Mouse (Mus musculus) gonadal fat pad, adult 2 months (tissue): ENCODE data around the gene Zfp746. TPM values are rescaled to one million over a fixed set of nuclear protein-coding genes. Genes with fewer than 3 reads are reported as not detected.

Source experiments
- DNase-seq: peaks from one replicate; pipeline ENCODE4 v3.0.0-alpha.2; 2012; ENCODE audit warnings: low read depth
- polyA plus RNA-seq: library from polyadenylated mRNA; depleted of rRNA; stranded (reverse); fragments of >200 nt; gene quantifications from 2 replicates; pipeline ENCODE4 v1.2.3, GENCODE M21; 2012; rRNA removed

Zfp746 gene
- polyA plus RNA-seq, 1 experiment = 15.4 TPM

DNA sequence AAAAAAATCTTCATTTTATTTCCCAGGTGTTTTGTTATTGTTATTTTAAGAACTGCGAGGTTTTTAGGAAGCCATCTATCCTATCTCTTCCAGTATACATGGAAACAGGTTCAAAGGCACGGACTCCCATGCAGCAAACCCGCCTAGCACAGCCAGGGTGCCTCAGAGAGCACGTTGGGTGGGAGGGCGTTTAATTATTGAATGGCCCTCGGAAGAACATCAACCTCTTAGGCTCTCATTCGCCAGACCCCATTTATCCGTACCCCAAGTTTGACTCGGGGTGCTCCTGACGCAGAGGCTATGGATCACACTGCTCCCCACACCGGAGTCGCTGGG, 39.3 kb downstream of the Zfp746 start:
- no peak for DNase-seq

DNA sequence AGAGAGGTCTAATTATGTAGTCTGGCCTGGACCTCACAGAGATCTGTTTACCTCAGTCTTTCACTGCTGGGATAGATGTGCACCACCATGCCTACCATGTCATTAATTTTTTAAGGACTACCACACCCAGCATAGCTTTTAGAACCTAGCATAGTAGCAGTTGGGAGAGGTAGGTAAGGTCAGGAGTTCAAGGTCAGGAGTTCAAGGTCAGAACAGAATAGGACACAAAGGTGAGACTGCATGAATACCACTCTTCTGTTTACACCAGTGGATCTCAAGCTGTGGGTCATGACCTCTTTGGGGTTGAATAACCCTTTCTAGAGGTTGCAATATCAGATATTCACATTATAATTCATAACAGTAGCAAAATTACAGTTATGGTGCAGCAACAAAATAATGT, 53.7 kb downstream of the Zfp746 start:
- no peak for DNase-seq

DNA sequence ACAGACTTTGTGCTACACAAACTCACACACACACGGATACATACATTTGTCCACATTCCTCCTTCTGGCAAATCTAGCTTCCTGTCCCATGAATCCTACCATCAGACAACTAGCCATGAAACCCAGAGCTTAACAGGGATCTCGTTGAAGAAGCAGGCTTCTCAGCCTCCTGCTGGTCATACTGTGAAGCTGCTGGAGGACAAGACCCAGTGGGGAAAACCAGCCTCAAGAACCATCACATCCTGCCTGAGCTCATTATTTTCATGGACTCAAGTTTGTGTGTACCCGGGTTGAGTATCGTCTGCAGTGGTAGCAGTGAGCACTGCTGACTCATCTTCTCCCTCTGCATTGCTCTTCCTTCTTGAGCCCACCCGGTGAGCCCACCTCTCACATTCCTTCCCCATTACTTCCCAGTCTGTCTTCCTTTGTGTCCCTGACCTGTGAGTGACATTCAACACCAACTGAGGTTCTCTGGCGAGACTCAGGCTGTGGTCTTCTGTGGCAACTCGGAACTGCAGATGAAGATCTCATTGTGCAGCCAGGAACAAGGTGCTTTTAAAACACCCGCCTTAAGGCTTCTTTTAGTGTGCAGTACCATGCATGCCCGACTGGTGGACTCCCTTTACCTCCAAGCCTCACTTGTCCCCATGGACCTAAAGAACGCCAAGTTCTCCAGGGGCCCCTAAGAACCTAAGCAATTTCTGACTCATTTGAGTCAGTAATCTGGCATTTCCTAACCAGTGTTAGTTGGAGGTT, 60.3 kb downstream of the Zfp746 start:
- no peak for DNase-seq

DNA sequence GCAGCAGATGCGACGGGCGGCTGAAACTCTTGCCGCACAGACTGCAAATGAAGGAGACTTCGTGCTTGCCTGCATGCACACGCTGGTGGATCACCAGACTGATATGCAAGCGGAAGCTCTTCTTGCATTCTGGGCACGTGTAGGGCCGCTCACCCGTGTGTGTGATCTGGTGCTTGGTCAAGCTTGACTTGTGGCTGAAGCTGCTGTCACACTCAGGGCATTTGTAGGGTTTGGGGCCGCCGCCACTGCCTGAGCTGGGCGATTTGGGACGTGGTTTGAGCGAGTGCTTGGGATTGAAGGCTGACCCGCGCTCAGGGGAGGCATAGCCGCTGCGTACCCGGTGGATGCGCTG, 61.4 kb downstream of the Zfp746 start:
- no peak for DNase-seq

DNA sequence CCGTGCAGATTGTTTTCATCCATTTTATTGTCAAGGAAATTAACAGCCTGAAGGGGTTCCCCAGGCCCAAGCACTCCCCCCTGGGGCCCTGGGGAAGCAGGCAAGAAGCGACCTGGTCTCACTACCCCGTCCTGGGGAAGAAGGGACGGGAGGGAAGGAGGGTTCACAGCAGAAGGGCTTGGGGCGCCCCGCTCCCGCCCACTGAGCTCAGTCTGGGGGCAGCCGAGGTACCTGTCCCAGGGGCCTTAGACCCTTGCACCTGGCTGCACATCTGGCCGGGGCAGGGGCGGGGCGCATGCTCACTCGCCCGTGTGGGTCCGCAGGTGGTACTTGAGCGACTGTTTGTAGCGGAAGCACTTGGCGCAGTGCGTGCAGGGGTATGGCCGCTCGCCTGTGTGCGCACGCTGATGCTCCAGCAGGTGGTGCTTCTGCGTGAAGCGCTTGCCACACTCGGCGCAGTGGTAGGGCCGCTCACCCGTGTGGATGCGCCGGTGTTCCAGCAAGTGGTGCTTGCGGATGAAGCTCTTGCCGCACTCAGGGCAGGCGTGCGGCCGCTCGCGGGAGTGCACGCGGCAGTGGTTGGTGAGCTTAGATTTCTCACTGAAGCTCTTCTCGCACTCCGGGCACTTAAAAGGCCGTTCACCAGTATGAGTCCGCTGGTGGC, 61.9 kb downstream of the Zfp746 start:
- DNase-seq = no peak

DNA sequence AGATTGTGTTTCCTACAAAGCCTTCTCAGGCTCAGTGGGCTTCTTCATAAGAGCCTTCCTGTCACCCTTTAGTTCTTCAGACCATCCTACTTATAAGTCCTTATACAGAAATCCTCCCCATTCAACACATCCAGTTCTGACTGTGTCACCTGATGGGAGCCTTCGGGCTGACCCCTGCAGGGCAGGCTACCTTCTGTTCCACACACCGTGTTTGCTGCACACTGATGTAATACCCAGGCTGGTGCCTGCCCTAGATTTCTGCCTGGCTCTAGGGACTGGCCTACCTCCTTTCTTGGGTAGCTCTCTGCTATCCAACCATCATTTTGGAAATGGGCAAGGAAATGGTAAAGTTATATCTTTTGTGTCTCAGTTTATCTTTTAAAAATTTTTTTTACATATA, 63.7 kb downstream of the Zfp746 start:
- DNase-seq = no peak

DNA sequence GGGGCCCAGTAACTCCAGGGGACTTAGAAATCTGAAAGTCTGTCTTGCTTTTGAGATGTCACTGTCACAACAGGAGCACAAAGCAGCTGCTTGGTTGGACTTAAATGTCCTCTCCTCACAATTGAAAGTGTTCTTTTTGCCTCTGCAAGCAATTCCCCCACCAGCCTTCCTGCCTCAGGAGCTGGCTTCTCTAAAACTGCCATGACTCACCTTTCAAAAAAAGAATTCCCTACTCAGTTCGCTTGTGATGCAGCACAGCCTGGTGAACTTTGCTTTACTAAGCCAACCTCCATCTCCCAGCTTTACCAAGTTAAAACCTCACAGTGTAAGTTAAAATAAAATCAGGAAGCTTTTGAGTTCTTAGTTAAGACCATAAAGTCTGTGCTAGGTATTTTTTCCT, 64.7 kb downstream of the Zfp746 start:
- DNase-seq = no peak

DNA sequence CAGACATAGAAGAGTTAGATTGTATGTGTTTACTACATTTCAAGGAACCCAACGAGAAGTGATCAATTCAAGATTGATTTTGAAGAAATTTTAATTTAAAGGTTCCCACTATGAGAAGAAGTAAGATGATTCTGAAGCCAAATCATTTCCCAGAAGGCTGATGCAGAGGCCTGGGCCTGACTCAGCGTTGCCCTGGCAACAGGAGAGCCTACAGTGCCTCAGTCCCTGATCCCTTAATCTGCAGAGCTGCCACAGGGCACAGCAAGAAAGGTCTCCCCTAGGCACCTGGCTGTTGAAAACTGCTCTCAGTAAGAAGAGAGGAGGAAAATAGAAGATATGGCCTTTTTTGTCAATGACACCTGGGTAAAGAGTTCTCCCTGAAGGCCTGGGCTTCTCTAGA, 66.4 kb downstream of the Zfp746 start:
- no peak for DNase-seq

DNA sequence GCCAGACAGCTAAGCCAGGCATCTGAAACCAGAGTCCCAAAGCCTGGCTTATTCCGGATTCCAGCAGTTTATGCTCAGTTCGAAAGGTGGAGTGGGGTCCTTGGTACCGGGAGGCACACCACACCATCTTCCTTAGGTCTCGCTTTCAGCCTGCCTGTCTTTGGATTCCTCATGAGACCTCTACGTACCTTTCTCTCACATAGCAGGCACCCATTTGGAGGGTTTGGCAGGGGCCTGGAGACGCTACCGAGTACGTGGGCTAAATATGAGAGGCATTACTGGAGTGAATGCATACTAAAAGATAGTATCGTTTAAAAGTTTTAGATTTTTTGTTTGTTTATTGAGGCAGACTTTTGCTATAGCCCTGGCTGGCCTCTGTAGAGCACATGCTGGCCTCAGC, 69.6 kb downstream of the Zfp746 start:
- DNase-seq = no peak

DNA sequence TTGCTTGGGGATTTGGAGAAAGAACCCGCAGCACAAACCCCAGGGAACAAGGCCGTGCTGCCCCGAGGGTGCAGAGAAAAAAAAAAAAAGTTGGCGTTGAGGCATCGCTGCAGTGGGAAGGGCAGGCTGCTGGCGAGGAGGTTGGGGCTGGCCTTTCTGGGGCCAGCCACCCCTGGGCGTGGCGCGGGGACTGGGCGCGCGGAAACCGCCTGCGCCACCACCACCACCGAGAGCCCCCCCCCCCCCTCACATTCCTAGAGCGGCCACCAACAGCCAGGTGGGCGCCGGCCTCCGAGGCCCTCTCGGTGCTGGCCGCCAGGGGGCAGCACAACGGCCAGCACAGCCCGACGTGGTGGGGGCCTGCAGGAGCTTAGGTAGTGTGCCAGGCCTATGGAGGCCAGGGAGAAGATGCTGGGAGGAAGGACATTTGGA, 70.3 kb downstream of the Zfp746 start:
- no peak for DNase-seq

Other genes with a start within 250 kb of the Zfp746 start
- 6.1 and 7.3 TPM in 2 replicates for gene Zfp282, start 209.4 kb downstream of the Zfp746 start, polyA plus RNA-seq
- 9.9 and 10.1 TPM in 2 replicates for gene Zfp212, start 166.1 kb downstream of the Zfp746 start, polyA plus RNA-seq
- 13.9 and 14.8 TPM in 2 replicates for gene Zfp956, start 133.2 kb downstream of the Zfp746 start, polyA plus RNA-seq
- gene Zfp777, start 37.7 kb downstream of the Zfp746 start, polyA plus RNA-seq = 16.8 and 19.0 TPM in 2 replicates